Mouse (Mus musculus) embryonic fibroblast, embryonic 13.5 days (primary cell): ENCODE measurements around the gene Slc37a1.

ENCODE experiments used
- CTCF ChIP-seq: IDR thresholded peaks from 2 replicates; pipeline ENCODE4 v1.5.1; 2011; ENCODE audit warnings: mild to moderate bottlenecking, control low read depth, low read length, moderate library complexity, borderline replicate concordance; ENCODE audit not compliant: insufficient read depth
- POLR2A ChIP-seq: IDR thresholded peaks from 2 replicates; pipeline ENCODE4 v1.6.1; 2011; ENCODE audit warnings: low read depth, mild to moderate bottlenecking, control low read depth, low read length, moderate library complexity

DNA sequence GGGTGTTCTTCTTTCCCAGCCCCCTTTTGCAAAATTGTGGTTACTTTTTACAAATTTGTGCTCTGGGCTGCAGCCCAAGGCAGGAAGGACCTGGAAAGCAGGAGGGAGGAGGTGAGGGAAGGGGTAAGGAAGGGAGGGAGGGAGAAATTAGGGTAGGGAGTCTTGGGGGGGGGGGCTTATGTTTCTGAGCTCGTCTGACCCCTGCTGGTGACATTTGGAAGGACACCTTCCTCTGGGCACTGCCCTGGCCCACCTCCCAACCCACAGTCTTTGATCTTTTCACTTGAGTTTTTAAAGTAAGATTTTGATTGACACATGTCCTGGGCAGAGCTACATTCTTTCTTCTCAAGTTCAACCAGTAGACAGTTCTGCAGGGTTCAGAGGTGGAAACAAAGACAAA, 43.8 kb upstream of the Slc37a1 start:
- TF ChIP-seq CTCF (no peak), POLR2A (no peak)
